Mouse (Mus musculus) skeletal muscle tissue, postnatal 0 days (tissue): ENCODE measurements around the gene Tm7sf2. TPM values are rescaled to one million over a fixed set of nuclear protein-coding genes. Genes with fewer than 3 reads are reported as not detected.

Experiments
- microRNA-seq, 2 experiments: library from miRNA; unstranded; fragments of <30 nt; microRNA quantifications; one replicate each; pipeline ENCODE4; 2016
- polyA plus RNA-seq: library from polyadenylated mRNA; unstranded; fragments of >200 nt; fragmentation: Nextera tagmentation; extraction: Ambion mirVana; gene quantifications from 2 replicates; pipeline ENCODE4 v1.2.1, GENCODE M21; 2015

Gene Tm7sf2
- 34.1 and 41.6 TPM in 2 replicates for polyA plus RNA-seq

DNA sequence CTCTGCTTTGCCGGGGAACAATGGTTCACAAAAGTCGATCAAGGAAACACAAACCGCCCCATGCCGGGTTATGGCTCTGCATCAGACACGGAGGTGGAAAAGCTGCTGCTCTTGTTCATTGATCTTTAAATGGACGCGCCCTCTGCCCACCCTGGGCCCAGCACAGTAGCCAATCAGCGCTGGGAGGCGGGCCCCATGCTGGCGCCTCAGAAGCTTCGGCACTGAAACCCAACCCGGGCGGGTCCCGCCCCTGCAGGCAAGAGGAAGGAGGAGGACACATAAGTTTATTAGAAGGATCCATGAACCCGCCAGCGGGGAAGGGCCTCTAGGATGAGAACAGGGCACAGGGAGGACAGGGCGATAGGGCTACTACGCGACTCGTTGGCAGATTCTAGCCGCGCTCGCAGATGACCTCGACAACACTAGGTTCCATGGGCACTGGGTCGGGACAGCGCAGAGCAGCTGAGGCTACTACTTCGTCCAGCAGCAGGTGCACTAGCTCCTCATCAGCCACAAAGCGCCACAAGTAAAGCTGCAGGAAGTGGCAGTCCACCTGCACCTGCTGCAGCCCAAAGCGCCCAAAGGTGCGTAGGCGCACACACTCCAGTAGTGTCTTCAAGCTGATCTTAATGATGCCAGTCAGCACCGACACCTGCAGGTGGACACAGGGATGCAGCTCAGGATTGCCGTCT is at the start of gene Tm7sf2:
Gene Tm7sf2 (minus strand): TSS at position 650 of the 692 bp plus-strand sequence.

DNA sequence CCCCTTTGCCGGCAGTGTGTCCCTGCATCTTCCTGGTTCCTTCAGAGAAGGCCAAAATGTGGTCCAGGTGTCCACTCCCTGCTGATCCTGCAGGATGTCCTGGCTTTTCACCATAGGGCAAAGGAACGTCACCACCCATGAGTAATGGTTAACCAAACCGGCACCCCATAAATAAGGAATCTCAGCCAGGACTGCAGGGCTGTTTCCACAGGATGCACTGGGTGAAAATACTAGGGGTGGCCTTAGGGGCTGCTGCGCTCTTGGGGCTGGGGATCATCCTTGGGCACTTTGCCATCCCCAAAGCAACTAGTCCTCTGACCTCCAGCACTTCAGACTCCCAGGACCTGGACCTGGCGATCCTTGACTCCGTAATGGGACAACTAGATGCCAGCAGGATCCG is 37.4 kb upstream of the Tm7sf2 start, which contains the start of gene Naaladl1:
Gene Naaladl1 (plus strand): TSS at position 197 of the 400 bp plus-strand sequence.

DNA sequence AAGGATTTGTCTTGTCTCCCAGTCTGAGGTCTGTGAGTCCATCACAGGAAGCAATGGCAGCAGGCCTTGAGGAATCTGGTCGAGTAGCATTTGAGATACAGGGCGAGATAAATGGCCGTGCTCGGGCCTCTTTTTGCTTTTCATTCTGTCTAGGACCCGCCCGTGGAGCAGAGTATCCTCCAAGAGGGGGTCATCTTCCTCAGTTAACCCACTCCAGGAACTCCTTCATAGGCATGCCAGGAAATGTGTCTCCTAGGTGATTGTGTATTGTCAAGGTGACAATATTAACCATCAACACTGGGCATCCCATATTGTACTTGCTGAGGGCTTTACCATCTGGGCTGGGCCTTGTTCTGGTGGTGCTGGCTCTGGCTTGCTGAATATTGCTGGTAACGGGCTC is 25.9 kb upstream of the Tm7sf2 start, which contains the start of gene AC131692.1:
Gene AC131692.1 (plus strand): TSS at position 301 of the 400 bp plus-strand sequence.

DNA sequence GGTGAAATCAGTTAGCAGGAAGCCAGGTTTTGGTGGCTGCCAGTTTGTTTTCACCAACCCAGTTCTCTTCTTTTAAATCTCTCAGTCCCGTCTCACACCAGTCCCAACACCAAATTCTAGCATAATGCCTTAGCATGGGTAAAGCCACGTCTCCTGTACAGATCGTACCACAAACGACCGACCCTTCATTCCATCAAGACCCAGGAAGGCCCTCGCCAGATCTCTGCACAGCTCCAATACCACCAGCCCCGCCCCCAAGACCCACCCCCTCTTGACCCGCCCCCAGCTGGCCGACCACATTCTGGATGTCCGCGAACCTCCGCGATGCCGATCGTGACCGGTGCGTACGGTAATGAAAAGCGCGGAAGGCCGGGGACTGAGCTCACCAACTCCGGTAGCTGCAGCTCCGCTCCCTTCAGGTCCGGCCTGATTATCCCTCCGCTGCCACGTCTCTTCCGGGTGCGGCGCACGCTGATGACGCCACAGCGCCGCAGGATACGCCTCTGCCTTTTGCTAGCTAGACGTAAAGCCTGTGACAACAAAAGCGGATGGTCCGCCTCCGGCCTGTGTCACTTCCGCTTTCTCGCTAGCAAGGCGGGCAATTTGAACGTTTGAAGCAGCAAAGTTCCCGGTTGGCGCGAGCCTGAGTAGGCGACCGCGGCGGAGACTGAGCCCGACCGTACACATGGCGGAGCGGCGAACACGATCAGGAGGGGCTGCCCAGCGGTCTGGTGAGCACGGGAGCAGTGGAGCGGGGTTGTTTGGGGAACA is 16.5 kb upstream of the Tm7sf2 start, which contains the start of the genes Zfpl1 and Cdca5:
Gene Zfpl1 (minus strand): TSS at position 479 of the 771 bp plus-strand sequence.
Gene Cdca5 (plus strand): TSS at position 506 of the 771 bp plus-strand sequence.

DNA sequence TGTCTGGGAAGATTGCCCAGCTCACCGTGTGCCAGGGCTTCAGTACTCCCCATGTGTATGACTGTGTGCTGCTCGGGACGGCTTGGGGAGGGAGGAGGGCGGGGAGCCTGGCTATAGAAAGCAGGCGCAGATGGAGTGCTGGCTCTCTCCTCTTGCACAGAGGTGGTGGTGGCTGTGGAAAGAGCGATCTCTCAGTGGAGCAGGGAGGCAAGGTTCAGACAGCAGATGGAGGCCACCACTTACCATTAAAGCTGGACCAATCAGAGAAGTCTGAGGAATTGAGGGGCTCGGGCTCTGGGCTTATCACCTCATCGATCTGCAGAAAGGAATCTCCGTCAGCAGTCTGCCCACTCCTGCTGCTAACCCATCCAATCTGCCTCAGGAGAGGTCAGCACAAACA is 14.0 kb upstream of the Tm7sf2 start, which contains the start of gene Gm28374:
Gene Gm28374 (minus strand): TSS at position 101 of the 400 bp plus-strand sequence.

DNA sequence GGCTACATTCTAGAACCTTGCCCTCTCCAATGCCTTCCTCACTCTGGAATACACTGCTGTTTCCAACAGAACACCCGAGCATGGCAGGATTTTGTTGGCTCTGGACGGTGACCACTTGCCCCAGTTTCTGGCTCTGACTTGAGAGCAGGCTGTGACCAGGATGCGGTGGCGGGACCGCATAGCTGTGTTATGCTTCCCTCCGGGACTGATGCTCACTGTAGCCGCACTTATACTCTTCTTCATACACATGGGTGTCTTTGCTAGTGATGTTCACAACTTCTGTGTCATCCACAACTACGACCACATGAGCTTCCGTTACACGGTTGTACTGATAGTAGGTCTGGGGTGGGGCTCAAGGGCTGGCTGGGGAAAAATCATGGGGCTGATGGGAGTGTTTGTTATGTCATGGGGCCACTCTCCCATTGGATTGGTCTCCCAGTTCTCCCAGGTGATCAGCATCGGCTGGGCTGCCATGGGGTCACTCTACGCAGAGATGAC is 11.9 kb upstream of the Tm7sf2 start, which contains the start of gene Tmem262:
Gene Tmem262 (plus strand): TSS at position 51 of the 498 bp plus-strand sequence.

DNA sequence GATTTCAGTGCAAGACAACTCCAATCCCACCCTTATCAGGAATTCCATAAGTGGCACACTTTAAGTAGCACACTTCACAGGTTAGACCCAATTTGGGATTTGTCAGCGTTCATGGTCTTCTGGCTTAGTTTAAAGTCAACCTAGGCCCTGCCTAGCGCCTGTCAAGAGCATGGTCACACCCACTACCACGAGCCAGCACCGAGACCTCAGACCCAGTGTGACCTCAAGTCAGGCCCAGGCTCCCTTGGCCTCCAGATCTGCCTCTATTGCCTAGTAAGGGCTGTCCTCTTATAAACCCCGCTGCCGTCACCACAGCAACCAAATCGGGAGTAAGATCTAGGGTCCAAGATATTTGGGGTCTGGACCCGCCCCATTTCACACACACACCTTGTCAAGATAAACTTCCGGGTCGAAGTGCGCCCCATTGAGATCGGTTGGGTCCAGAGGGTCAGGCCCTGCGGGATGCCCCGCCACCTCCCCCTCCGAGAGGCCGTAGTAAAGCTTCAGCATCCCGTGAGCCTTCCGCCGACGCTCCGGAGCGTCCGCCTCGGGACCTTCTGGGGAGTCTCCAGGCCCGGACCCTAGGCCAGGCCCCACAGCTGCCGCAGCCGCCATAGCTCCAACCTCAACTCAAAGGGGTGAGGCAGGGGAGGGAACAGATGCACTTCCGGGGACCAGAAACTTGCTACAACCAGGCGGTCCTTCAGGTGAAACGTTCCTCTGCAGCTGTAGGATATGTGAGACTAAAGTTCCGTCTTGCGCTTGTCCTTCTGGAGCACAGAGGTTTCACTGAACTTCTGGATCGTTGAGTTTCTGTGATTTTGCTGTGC is 8.6 kb upstream of the Tm7sf2 start, which contains the start of gene Vps51:
Gene Vps51 (minus strand): TSS at position 668 of the 830 bp plus-strand sequence.

DNA sequence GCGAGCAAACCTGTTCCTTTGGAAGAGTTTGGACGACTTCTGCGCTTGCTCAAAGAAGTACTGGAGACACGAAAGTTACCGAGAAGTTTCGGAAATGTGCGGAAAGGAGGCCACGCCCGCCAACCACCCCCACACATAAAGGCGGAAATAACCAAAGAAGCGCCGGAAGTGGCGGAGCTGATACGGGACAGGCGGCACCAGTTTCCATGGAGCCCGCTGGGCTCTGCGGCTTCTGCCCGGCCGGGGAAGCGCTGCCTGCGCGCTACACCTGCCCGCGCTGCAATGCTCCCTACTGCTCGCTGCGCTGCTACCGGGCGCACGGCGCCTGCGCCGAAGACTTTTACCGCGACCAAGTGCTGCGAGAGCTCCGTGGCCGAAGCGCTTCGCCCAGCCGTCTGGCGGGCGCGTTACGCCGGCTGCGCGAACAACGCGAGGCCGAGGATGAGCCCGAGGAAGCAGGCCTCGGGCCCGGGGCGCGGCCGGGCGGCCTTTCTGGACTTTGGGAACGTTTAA is 7.1 kb downstream of the Tm7sf2 start, which contains the start of gene Znhit2:
Gene Znhit2 (plus strand): TSS at position 172 of the 513 bp plus-strand sequence.

DNA sequence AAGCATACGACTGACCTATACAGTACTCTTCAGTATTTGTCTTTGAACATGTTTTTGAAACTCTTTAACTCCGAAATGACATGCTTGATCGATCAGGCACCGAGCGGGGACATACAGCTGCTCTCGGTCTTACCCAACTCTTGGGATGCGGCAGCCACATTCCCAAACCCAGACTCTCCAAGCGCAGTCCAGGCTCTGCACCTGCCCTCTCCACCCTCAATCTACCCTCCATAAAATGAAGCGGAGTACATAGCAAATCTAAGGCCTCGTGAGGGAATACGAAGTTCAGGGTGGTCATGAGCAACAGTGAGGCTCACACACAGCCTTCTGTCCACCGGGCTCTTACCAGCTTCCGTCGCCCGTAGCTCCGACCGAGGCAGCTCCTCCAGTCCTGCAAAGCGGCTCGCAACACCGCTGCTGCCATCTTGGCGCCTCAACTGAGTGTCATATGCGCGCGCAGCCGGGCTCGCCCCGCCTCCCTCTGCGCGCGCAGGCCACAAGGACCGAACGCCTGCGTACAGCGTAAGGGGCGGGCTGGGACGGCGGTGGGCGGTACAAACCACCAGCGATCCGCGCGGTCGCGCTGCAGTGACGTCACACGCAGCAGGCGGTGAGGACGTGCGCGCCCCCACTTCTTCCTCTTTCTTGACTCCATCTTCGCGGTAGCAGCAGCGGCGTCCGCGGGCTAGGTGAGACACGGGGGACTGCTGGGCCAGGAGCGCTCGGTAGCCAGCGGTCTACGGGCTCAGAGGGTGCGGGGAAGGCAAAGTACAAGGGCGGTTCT is 10.7 kb downstream of the Tm7sf2 start, which contains the start of the genes Mrpl49 and Fau:
Gene Mrpl49 (minus strand): TSS at position 473 of the 784 bp plus-strand sequence.
Gene Fau (plus strand): TSS at position 532 of the 784 bp plus-strand sequence.

DNA sequence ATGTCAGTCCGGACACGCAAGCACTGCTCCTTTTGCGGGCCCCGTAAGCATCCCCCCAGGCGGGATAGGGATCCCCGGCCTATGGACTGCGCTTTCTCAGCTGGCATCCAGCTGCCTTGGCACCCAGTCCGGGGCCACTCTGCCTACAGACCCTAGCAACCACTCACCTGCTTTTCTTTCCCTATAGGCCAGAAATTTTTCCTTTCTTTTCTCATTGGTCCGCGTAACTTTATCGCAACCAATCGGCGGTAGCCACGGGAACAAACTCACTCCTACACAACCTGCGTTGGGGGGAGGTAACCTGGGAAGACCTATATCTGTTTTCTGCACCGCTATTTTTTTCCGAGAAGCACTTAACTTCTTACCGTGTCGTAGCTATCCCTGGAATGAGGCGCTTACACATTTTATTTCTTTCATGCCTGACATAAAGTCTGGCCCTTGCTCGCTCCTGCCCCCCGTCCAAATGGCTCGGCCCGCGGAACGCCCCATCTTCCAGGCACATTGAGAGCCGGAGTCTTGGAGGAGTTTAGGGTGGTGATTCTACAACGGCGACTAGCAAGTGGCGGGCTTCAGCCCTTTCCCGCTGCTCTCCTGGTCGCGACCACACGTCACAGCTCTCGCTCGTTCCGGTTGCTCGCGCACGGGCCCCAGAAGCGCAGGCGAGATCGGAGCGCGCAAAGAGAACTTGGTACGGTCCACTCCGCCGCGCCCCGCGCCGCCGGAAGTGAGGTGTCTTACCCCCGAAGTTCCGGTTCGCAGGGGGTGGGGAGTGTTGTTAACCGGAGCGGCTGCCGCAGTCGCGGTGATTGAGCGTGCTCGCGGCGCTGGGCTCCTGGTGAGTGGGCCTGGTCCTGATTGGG is 21.6 kb downstream of the Tm7sf2 start, which contains the start of gene Syvn1:
Gene Syvn1 (plus strand): TSS at position 283 of the 860 bp plus-strand sequence.

DNA sequence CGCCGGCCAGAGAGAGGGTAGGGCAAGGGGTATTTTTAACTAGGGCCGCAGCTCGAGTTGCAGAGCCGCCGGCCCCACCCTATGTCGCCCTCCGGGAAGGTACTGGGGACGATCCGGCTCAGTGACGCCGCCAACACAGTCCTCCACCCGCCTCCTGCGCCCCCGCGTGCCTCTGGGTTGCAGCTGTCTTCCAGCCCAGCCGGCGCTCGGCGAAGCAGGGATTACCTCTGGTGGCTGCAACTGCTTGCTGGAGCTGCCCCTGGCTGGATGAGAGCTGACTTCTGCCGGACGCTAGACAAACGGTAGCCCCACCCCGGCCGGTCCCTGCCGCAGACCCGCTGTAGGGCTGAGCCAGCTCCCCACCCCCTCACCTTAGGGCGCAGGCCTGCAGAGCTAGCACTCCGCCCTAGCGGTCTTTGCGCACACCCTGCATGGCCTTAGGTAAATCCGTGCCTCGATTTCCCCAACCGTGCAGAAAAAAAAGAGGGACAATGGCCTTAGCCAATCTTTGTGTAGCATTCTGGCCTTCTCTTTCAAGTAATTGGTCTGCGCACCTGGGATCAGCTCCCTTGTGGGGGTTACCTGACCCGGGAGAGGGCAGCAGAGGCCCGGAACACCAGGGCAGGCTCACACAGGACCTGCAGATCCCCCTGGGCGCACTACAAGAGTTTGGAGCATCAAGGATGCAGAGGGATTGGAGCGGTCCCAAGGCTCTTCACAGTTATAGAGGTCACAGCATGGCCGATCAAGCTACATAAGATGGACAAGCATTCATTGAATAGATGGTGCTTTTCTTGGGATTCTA is 52.5 kb downstream of the Tm7sf2 start, which contains the start of gene Capn1:
Gene Capn1 (minus strand): TSS at position 387 of the 805 bp plus-strand sequence.

Small RNAs within 50 kb of the gene (microRNA-seq; reads per million reads assigned to microRNA genes)
- 0.64 to 1.2 reads per million in 2 experiments for gene Mir6988

Other genes with a start within 250 kb of the Tm7sf2 start
- gene Frmd8, start 193.1 kb downstream of the Tm7sf2 start, polyA plus RNA-seq = 7.9 and 9.9 TPM in 2 replicates
- 2.9 and 4.3 TPM in 2 replicates for gene Slc25a45, start 190.6 kb downstream of the Tm7sf2 start, polyA plus RNA-seq
- gene Tigd3, start 174.2 kb downstream of the Tm7sf2 start, polyA plus RNA-seq = 1.1 and 1.3 TPM in 2 replicates
- gene Dpf2, start 155.4 kb downstream of the Tm7sf2 start, polyA plus RNA-seq = 63.6 and 64.0 TPM in 2 replicates
- gene Cdc42ep2, start 143.6 kb downstream of the Tm7sf2 start, polyA plus RNA-seq = 19.1 and 20.6 TPM in 2 replicates
- 24.4 and 25.7 TPM in 2 replicates for gene Pola2, start 104.2 kb downstream of the Tm7sf2 start, polyA plus RNA-seq
- gene Slc22a20, start 82.2 kb downstream of the Tm7sf2 start, polyA plus RNA-seq = 0.10 TPM in 1 of 2 replicates, not detected in the other
- gene Capn1, start 52.5 kb downstream of the Tm7sf2 start, polyA plus RNA-seq = 12.3 and 14.7 TPM in 2 replicates
- gene Syvn1, start 21.8 kb downstream of the Tm7sf2 start, polyA plus RNA-seq = 14.2 and 18.7 TPM in 2 replicates
- 44.8 and 52.0 TPM in 2 replicates for gene Mrpl49, start 10.6 kb downstream of the Tm7sf2 start, polyA plus RNA-seq
- 518 and 572 TPM in 2 replicates for gene Fau, start 10.5 kb downstream of the Tm7sf2 start, polyA plus RNA-seq
- 26.3 and 30.6 TPM in 2 replicates for gene Znhit2, start 7.2 kb downstream of the Tm7sf2 start, polyA plus RNA-seq
- gene Vps51, start 8.9 kb upstream of the Tm7sf2 start, polyA plus RNA-seq = 30.0 and 31.2 TPM in 2 replicates
- gene Tmem262, start 11.7 kb upstream of the Tm7sf2 start, polyA plus RNA-seq = not detected in 2 replicates
- 0.35 and 0.45 TPM in 2 replicates for gene Gm28374, start 13.9 kb upstream of the Tm7sf2 start, polyA plus RNA-seq
- 31.9 and 37.9 TPM in 2 replicates for gene Zfpl1, start 16.6 kb upstream of the Tm7sf2 start, polyA plus RNA-seq
- 6.3 and 7.4 TPM in 2 replicates for gene Cdca5, start 16.6 kb upstream of the Tm7sf2 start, polyA plus RNA-seq
- not detected in 2 replicates for gene AC131692.1, start 26.0 kb upstream of the Tm7sf2 start, polyA plus RNA-seq
- gene Naaladl1, start 37.4 kb upstream of the Tm7sf2 start, polyA plus RNA-seq = 0.06 and 0.17 TPM in 2 replicates
- 27.7 and 29.1 TPM in 2 replicates for gene Sac3d1, start 50.3 kb upstream of the Tm7sf2 start, polyA plus RNA-seq
- gene Snx15, start 59.9 kb upstream of the Tm7sf2 start, polyA plus RNA-seq = 19.0 and 19.4 TPM in 2 replicates
- 0.27 and 0.34 TPM in 2 replicates for gene Batf2, start 72.6 kb upstream of the Tm7sf2 start, polyA plus RNA-seq
- 103 and 109 TPM in 2 replicates for gene Arl2, start 73.2 kb upstream of the Tm7sf2 start, polyA plus RNA-seq
- gene Majin, start 116.0 kb upstream of the Tm7sf2 start, polyA plus RNA-seq = not detected in 2 replicates
- gene Gpha2, start 158.0 kb upstream of the Tm7sf2 start, polyA plus RNA-seq = not detected in 2 replicates
- 14.8 and 16.1 TPM in 2 replicates for gene Ppp2r5b, start 167.5 kb upstream of the Tm7sf2 start, polyA plus RNA-seq
- 4.6 and 5.9 TPM in 2 replicates for gene Atg2a, start 173.3 kb upstream of the Tm7sf2 start, polyA plus RNA-seq
- gene Ehd1, start 208.4 kb upstream of the Tm7sf2 start, polyA plus RNA-seq = 59.1 and 78.1 TPM in 2 replicates
- gene Cdc42bpg, start 238.1 kb upstream of the Tm7sf2 start, polyA plus RNA-seq = 0.41 and 0.46 TPM in 2 replicates